Mouse (Mus musculus): ENCODE results near the gene Dap. TPM values are rescaled to one million over a fixed set of nuclear protein-coding genes. Genes with fewer than 3 reads are reported as not detected.

Gene Dap
- polyA plus RNA-seq, 1 experiment from 2014 or later, result 77.8 TPM

DNA sequence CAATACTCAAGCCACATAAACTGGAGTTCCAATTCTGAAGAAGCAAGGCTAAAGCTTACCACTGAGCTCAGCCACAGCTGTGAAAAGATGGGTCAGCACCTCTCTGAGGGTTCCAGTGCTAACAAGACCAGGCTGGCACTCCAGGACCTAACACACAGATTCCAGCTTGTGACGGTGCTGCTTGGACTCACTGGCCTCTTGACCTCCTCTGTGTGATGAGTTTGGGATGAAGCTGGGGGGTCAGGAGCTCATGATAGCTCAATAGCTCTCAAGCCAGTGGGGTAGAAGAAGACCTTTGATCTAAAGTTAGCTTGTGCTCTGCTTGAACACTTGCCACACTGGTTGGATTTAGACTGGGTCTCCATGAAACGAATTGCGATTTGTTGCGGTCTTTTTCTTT is 82.6 kb downstream of the Dap start:
- Histone ChIP-seq H3K27ac (ENCODE audit: low read depth) (no peak overlapping the region), H3K4me3 (ENCODE audit: low read depth, low read length) (no peak overlapping the region), H3K4me2 (ENCODE audit: low read depth, low read length) (no peak overlapping the region), H3K4me1 (ENCODE audit: insufficient read depth) (no peaks in the 10 kb centered on the region), H3K27me3 (ENCODE audit: insufficient read depth, low read length) (no peaks in the 10 kb centered on the region), H3K36me3 (replicated peaks; ENCODE audit: insufficient read depth, low read length) (no peaks in the 10 kb centered on the region), H3K9me3 (ENCODE audit: low read length) (no peaks in the 10 kb centered on the region), H3K9ac (replicated peaks) (no peak overlapping the region)
- ATAC-seq (no peak), DNase-seq (no peak)
- TF ChIP-seq EP300 (IDR thresholded peaks at IDR 0.05; ENCODE audit: low read depth), result no peak
- TF ChIP-seq CTCF (IDR thresholded peaks at IDR 0.05; ENCODE audit: low read depth), result no peak
- WGBS (ENCODE audit: insufficient replicate concordance), result 83% methylated on average over 4 of the region's 4 CpGs

DNA sequence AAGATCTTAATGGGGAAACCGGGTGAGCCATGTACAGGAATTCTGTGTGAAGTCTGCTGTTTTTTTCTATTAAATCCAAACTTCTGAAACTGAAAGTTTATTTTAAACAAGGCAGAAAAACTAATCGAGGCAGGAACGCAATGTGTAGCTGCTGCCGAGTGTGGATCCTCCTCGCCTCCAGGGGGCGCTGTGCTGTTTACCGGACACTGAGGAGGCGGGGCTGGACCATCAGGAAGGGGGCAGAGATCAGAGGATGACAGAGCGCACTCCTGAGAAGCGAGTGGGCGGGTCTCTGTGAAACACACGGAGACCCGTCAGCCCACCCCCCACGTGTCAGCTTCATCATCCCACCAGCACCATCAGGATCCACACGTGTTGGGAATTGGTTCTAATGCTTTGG is 85.4 kb downstream of the Dap start:
- Histone ChIP-seq H3K9me3 (ENCODE audit: low read length) (no peaks in the 10 kb centered on the region), H3K4me2 (ENCODE audit: low read depth, low read length) (no peak overlapping the region), H3K36me3 (replicated peaks; ENCODE audit: insufficient read depth, low read length) (no peaks in the 10 kb centered on the region), H3K27me3 (ENCODE audit: insufficient read depth, low read length) (no peaks in the 10 kb centered on the region), H3K4me3 (ENCODE audit: low read depth, low read length) (no peak overlapping the region), H3K9ac (replicated peaks) (no peak overlapping the region), H3K27ac (ENCODE audit: low read depth) (no peak overlapping the region), H3K4me1 (ENCODE audit: insufficient read depth) (no peaks in the 10 kb centered on the region)
- 71% methylated on average over 15 of the region's 15 CpGs for whole genome bisulfite sequencing (ENCODE audit: insufficient replicate concordance)
- peak; percentile 60 for TF ChIP-seq CTCF (IDR thresholded peaks at IDR 0.05; ENCODE audit: low read depth)
- no peak for TF ChIP-seq EP300 (IDR thresholded peaks at IDR 0.05; ENCODE audit: low read depth)
- peak; percentile 26 for DNase-seq
- ATAC-seq, result no peak

DNA sequence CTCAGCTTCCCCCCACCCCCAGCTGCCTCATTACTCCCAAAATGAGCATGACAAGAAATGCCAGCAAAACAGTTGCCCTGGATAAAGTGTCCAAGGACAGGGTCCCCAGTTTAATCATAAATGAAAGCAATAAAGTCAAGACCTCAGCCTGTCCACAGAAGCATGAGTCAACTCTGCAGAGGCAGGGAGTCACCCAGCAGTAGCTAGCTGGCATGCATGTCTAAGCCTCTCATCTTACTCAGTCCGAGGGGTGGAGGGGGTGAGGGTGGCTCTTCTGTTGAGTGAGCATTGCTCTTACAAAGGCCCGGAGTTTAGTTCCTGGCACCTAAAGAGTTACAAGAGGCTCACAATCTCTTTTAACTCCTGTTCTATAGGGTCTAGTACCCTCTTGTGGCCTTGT is 87.9 kb downstream of the Dap start:
- WGBS (ENCODE audit: insufficient replicate concordance), result 71% methylated on average over 2 of the region's 2 CpGs
- Histone ChIP-seq H3K27ac (ENCODE audit: low read depth) (no peak overlapping the region), H3K27me3 (ENCODE audit: insufficient read depth, low read length) (no peaks in the 10 kb centered on the region), H3K36me3 (replicated peaks; ENCODE audit: insufficient read depth, low read length) (no peaks in the 10 kb centered on the region), H3K9me3 (ENCODE audit: low read length) (no peaks in the 10 kb centered on the region), H3K4me1 (ENCODE audit: insufficient read depth) (no peaks in the 10 kb centered on the region), H3K9ac (replicated peaks) (no peak overlapping the region), H3K4me3 (ENCODE audit: low read depth, low read length) (no peak overlapping the region), H3K4me2 (ENCODE audit: low read depth, low read length) (no peak overlapping the region)
- no peak for DNase-seq
- TF ChIP-seq EP300 (IDR thresholded peaks at IDR 0.05; ENCODE audit: low read depth) (no peak), CTCF (IDR thresholded peaks at IDR 0.05; ENCODE audit: low read depth) (no peak)
- ATAC-seq, result no peak

DNA sequence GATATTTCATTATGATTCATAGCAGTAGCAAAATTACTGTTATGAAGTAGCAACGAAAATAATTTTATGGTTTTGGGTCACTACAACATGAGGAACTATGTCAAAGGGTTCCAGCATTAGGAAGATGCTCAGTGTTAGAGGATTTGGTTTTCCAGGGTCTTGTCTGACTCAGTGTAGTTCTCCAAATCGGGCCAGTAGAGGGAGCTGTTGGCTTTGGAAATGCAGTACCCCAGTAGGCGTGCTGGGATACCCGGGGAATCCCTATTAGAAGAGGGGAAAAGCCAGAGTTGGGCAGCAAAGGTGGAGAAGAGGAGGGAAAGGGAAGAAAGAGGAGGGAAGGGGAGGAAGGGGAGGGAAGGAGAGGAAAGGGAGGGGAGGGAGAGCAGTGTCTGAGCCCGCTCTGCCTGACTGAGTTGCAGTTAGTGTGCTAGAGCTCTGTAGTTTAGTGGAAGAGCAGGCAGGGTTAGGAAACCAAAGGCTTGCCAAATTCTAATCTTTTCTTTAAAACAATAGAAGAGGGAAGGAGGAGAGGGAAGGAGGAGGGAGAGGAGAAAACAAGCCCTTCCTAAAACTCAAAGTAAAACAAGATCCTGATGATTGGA is 91.6 kb downstream of the Dap start:
- WGBS (ENCODE audit: insufficient replicate concordance), result 18% methylated on average over 5 of the region's 5 CpGs
- Histone ChIP-seq H3K9me3 (ENCODE audit: low read length) (no peaks in the 10 kb centered on the region), H3K27me3 (ENCODE audit: insufficient read depth, low read length) (no peaks in the 10 kb centered on the region), H3K36me3 (replicated peaks; ENCODE audit: insufficient read depth, low read length) (no peaks in the 10 kb centered on the region), H3K27ac (ENCODE audit: low read depth) (no peak overlapping the region), H3K9ac (replicated peaks) (no peak overlapping the region), H3K4me2 (ENCODE audit: low read depth, low read length) (no peak overlapping the region), H3K4me3 (ENCODE audit: low read depth, low read length) (no peak overlapping the region), H3K4me1 (ENCODE audit: insufficient read depth) (no peaks in the 10 kb centered on the region)
- ATAC-seq (peak; percentile 67), DNase-seq (peak; percentile 81)
- no peak for TF ChIP-seq EP300 (IDR thresholded peaks at IDR 0.05; ENCODE audit: low read depth)
- TF ChIP-seq CTCF (IDR thresholded peaks at IDR 0.05; ENCODE audit: low read depth), result peak; percentile 80

DNA sequence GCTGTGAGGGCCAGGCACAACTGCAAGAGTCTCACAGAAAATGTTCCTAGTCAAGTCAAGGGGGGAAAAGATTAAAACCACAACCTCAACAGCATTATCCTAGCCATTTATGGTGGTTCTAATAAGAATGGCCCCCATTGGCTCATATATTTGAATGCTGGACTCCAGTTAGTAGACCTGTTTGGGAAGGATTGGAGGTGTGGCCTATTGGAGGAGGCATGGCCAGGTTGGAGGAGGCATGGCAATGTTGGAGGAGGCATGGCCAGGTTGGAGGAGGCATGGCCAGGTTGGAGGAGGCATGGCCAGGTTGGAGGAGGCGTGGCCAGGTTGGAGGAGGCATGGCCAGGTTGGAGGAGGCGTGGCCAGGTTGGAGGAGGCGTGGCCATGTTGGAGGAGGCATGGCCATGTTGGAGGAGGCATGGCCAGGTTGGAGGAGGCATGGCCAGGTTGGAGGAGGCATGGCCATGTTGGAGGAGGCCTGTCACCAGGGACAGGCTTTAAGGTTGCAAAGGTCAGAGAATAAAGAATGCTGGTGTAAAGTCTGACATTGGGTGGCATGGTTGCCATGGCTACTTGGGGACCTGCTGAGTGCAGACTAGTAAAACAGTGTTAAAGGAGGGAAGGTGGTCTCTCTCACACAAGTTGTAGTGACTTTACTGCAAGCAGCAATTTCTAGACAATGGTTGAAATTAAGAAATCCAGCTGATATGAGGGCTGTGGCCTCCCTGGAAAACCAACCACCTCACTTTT is 93.1 kb downstream of the Dap start:
- Histone ChIP-seq H3K36me3 (replicated peaks; ENCODE audit: insufficient read depth, low read length) (no peaks in the 10 kb centered on the region), H3K9ac (replicated peaks) (no peak overlapping the region)

DNA sequence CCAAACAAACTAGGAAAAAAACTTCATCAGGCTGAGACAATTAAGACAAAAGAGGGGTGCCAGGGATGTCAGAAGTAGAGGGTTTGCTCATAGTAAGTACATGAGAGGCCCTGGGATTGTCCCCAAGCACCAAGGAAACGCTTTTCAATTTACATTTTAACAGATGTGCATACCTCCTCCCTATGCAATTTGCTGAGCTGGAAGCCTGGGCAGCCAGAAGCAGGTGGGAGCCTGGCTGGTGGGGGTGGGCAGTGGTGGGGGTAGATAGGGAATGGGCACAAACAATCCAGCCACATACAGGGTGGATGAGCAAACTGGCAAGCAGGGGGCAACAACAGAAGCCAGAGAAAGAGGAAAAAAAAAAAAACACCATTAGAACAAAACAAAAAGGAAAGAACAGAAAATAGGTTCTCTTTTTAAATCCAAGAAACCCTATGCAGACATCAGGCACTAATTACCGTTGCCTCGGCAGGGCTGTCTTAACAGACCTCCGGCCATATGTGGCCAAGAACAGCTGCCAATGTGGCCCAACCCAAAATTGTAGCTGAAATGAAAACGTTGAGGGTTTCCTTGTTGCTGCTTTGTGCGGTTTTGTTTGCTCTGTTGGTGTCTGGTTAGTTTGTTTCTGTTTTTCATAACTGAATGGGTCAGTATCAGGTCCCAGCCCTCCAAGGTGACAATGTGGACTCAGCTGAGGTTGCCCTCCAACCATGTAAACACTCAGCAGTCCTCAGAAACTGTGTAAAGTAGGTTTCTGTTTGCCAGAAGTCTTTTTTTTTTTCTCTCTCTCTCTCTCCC is 94.2 kb downstream of the Dap start:
- TF ChIP-seq EP300 (IDR thresholded peaks at IDR 0.05; ENCODE audit: low read depth) (no peak), CTCF (IDR thresholded peaks at IDR 0.05; ENCODE audit: low read depth) (no peak)
- H3K36me3 ChIP-seq (replicated peaks; ENCODE audit: insufficient read depth, low read length), result no peaks in the 10 kb centered on the region
- ATAC-seq, result no peak
- H3K4me2 ChIP-seq (ENCODE audit: low read depth, low read length), result no peak overlapping the region
- no peaks in the 10 kb centered on the region for H3K4me1 ChIP-seq (ENCODE audit: insufficient read depth)
- H3K9me3 ChIP-seq (ENCODE audit: low read length), result no peaks in the 10 kb centered on the region
- no peak for DNase-seq
- no peaks in the 10 kb centered on the region for H3K27me3 ChIP-seq (ENCODE audit: insufficient read depth, low read length)
- WGBS (ENCODE audit: insufficient replicate concordance), result 55% methylated on average over 6 of the region's 6 CpGs
- no peak overlapping the region for H3K27ac ChIP-seq (ENCODE audit: low read depth)
- no peak overlapping the region for H3K4me3 ChIP-seq (ENCODE audit: low read depth, low read length)
- no peak overlapping the region for H3K9ac ChIP-seq (replicated peaks)

More for the DNA sequence above, 93.1 kb downstream of the Dap start:
- Histone ChIP-seq H3K27me3 (ENCODE audit: insufficient read depth, low read length) (no peaks in the 10 kb centered on the region), H3K4me2 (ENCODE audit: low read depth, low read length) (no peak overlapping the region), H3K9me3 (ENCODE audit: low read length) (no peaks in the 10 kb centered on the region), H3K27ac (ENCODE audit: low read depth) (no peak overlapping the region), H3K4me1 (ENCODE audit: insufficient read depth) (no peaks in the 10 kb centered on the region), H3K4me3 (ENCODE audit: low read depth, low read length) (no peak overlapping the region)
- DNase-seq (no peak), ATAC-seq (no peak)
- TF ChIP-seq CTCF (IDR thresholded peaks at IDR 0.05; ENCODE audit: low read depth) (no peak), EP300 (IDR thresholded peaks at IDR 0.05; ENCODE audit: low read depth) (no peak)
- WGBS (ENCODE audit: insufficient replicate concordance), result 86% methylated on average over 3 of the region's 3 CpGs

Data from liver, postnatal 0 days (tissue).